In the genomic region with DNA sequence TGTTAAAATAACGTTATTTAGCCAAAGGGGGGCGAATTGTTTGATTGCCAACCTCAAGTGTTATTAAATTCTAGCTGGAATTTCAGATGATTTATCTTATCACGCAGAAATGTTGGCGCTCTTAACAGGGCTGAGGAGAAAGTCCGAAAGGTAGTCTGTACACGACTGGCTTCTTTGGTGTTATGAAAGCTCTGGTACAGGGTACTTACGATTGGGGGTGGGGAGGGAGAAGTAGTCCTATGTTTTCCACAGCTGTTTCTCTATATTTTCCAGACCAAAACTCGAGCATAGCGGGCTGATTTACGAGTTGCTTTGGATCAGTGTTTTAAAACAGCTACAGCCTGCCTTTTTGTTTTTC, we compare ENCODE assay signal across 9 mouse cellular contexts. TPM values are rescaled to one million over a fixed set of nuclear protein-coding genes. Genes with fewer than 3 reads are reported as not detected.
DNase-seq lines count a peak whose midpoint lies in the region; ATAC-seq and TF ChIP-seq lines count a peak whose summit lies in the region.
"Had no signal": no experiment of that assay in that cellular context is flagged by ENCODE, and none has a peak within 500 bp of the region (broad histone marks: within the 10 kb centered on the region; RNA-seq: fewer than 3 reads in every experiment).

No protein-coding gene starts in this region.

- no peak for TF ChIP-seq CTCF in hindbrain, postnatal 0 days (IDR thresholded peaks at IDR 0.05; ENCODE audit: low read depth)

- H3K9ac ChIP-seq in hindbrain, postnatal 0 days (replicated peaks; ENCODE audit: low read length), result peak overlapping the region; percentile 65; the same call in 1 of the 2 replicates
- peak overlapping the region; percentile 52 for H3K9ac ChIP-seq in midbrain, embryonic 11.5 days (ENCODE audit: low read length)

- 0 out of 2 replicates have a peak overlapping the region, but pooled peaks have one; percentile 8 for H3K4me3 ChIP-seq in heart, embryonic 10.5 days
- peak overlapping the region; percentile 85 for H3K4me3 ChIP-seq in hindbrain, postnatal 0 days (ENCODE audit: low read length)
- peak overlapping the region; percentile 79 for H3K4me3 ChIP-seq in midbrain, embryonic 11.5 days (ENCODE audit: low read depth, low read length)

- H3K27ac ChIP-seq in heart, embryonic 10.5 days, result no peak overlapping the region
- peak overlapping the region; percentile 72; the same call in 1 of the 2 replicates for H3K27ac ChIP-seq in hindbrain, postnatal 0 days
- peak overlapping the region; percentile 20 for H3K27ac ChIP-seq in midbrain, embryonic 11.5 days (ENCODE audit: low read depth, low read length)

- WGBS in heart, embryonic 10.5 days, result 40% methylated on average over 10 of the region's 10 CpGs
- 27% methylated on average over 10 of the region's 10 CpGs for WGBS in hindbrain, postnatal 0 days
- 24% methylated on average over 10 of the region's 10 CpGs for WGBS in midbrain, embryonic 11.5 days

- ATAC-seq in hindbrain, postnatal 0 days, result no peak
- ATAC-seq in midbrain, embryonic 11.5 days (ENCODE audit: low FRiP score), result no peak

- H3K9me3 ChIP-seq in heart, embryonic 10.5 days, result no peaks in the 10 kb centered on the region
- no peaks in the 10 kb centered on the region for H3K9me3 ChIP-seq in hindbrain, postnatal 0 days (ENCODE audit: low read length)
- H3K9me3 ChIP-seq in midbrain, embryonic 11.5 days (ENCODE audit: control insufficient read depth, low read length), result no peaks in the 10 kb centered on the region

- H3K27me3 ChIP-seq in heart, embryonic 10.5 days (ENCODE audit: insufficient read depth, poor library complexity, severe bottlenecking), result peaks cover 33% of the 10 kb centered on the region
- H3K27me3 ChIP-seq in hindbrain, postnatal 0 days (ENCODE audit: insufficient read depth, low read length), result no peaks in the 10 kb centered on the region
- no peaks in the 10 kb centered on the region for H3K27me3 ChIP-seq in midbrain, embryonic 11.5 days (ENCODE audit: control insufficient read depth, insufficient read depth, low read length)

- no peaks in the 10 kb centered on the region for H3K36me3 ChIP-seq in heart, embryonic 10.5 days
- H3K36me3 ChIP-seq in hindbrain, postnatal 0 days (ENCODE audit: insufficient read depth, low read length), result no peaks in the 10 kb centered on the region
- no peaks in the 10 kb centered on the region for H3K36me3 ChIP-seq in midbrain, embryonic 11.5 days (ENCODE audit: control insufficient read depth, insufficient read depth, low read length)

- no peak for DNase-seq in heart, embryonic 10.5 days (ENCODE audit: low spot score)
- DNase-seq in heart, postnatal 4 days, result no peak
- DNase-seq in embryo, embryonic 9.5 days (ENCODE audit: extremely low spot score), result peak; percentile 42
- peak; percentile 5 for DNase-seq in hindbrain, postnatal 0 days (ENCODE audit: low spot score)
- peak; percentile 92 for DNase-seq in midbrain, embryonic 11.5 days (ENCODE audit: low spot score, missing footprints)
- no peak for DNase-seq in urinary bladder, postnatal 10 days (ENCODE audit: low spot score)
- DNase-seq in spleen, postnatal 14 days (ENCODE audit: low spot score in 2 of 2), result no peak
- no peak for DNase-seq in right cerebral cortex, adult 2 months (ENCODE audit: low spot score in 2 of 2)
- DNase-seq: B cell, adult 2 months had no signal

- H3K4me2 ChIP-seq in hindbrain, postnatal 0 days (ENCODE audit: low read depth, low read length), result peak overlapping the region; percentile 95
- H3K4me2 ChIP-seq in midbrain, embryonic 11.5 days, result peak overlapping the region; percentile 85

- H3K4me1 ChIP-seq in heart, embryonic 10.5 days, result peaks cover 18% of the 10 kb centered on the region
- H3K4me1 ChIP-seq in hindbrain, postnatal 0 days (ENCODE audit: insufficient read depth, low read length), result no peaks in the 10 kb centered on the region
- H3K4me1 ChIP-seq in midbrain, embryonic 11.5 days (ENCODE audit: control insufficient read depth, insufficient read depth, low read length), result peaks cover 13% of the 10 kb centered on the region; the same call in 1 of the 2 replicates

RNA-seq across cellular contexts. Expression of gene Lrig3, which starts 3.1 kb away (rescaled TPM):
- 3.3 and 8.4 TPM in 2 replicates for polyA plus RNA-seq in heart, embryonic 10.5 days (2016; fragmentation: Nextera tagmentation; extraction: Ambion mirVana)
- total RNA-seq in heart, postnatal 4 days (2021), result 1 to 10 TPM; 3.5 to 4.0 TPM
- total RNA-seq in hindbrain, postnatal 0 days (2014; rRNA removed), result 12.7 and 16.3 TPM in 2 replicates
- polyA plus RNA-seq in hindbrain, postnatal 0 days (2015; fragmentation: Nextera tagmentation; extraction: Ambion mirVana), result 3.7 and 4.8 TPM in 2 replicates
- polyA plus RNA-seq in midbrain, embryonic 11.5 days (2014; fragmentation: Nextera tagmentation; extraction: Ambion mirVana), result 9.2 and 9.5 TPM in 2 replicates

Comparison
In these comparisons a context has a peak if more than half of its experiments do, and no peak if none do; other contexts are left out.
1. DNase-seq: peak in embryo, embryonic 9.5 days (single experiment), hindbrain, postnatal 0 days (single experiment) and midbrain, embryonic 11.5 days (single experiment); none in heart, embryonic 10.5 days (single experiment), heart, postnatal 4 days (single experiment), urinary bladder, postnatal 10 days (single experiment), spleen, postnatal 14 days (0 of 2) and right cerebral cortex, adult 2 months (0 of 2).
2. H3K4me3 ChIP-seq: peak in every context shown above with its lines; median percentile 85 in hindbrain, postnatal 0 days; 79 in midbrain, embryonic 11.5 days; 8 in heart, embryonic 10.5 days.